Mouse (Mus musculus) macrophage (primary cell): Measurements from ENCODE around the gene Olfr648. TPM values are rescaled to one million over a fixed set of nuclear protein-coding genes. Genes with fewer than 3 reads are reported as not detected.

Source experiments
- H3K27ac ChIP-seq: fragments of 350-480 bp; formaldehyde crosslinking; 2 replicates; pipeline ENCODE4 v1.9.0; 2021
- H3K36me3 ChIP-seq: fragments of 350-480 bp; formaldehyde crosslinking; 2 replicates; pipeline ENCODE4 v1.9.0; 2021; ENCODE audit errors: inconsistent target
- H3K4me3 ChIP-seq: fragments of 350-480 bp; formaldehyde crosslinking; 2 replicates; pipeline ENCODE4 v1.9.0; 2021; ENCODE audit errors: inconsistent target
- H3K79me2 ChIP-seq: fragments of 350-480 bp; formaldehyde crosslinking; 2 replicates; pipeline ENCODE4 v1.9.0; 2021; ENCODE audit errors: inconsistent target
- WGBS: methylation state at CpG from one replicate; pipeline ENCODE4 v1.1.7; 2026; ENCODE audit warnings: inconsistent platforms; ENCODE audit not compliant: missing documents; 5-methylcytosine and 5-hydroxymethylcytosine counted together
- polyA plus RNA-seq: library from polyadenylated mRNA; stranded (reverse); fragments of 250-400 nt; gene quantifications from 3 replicates; pipeline ENCODE4 v1.2.4, GENCODE M21; 2018; ENCODE audit warnings: inconsistent platforms

The Olfr648 gene
- polyA plus RNA-seq, 1 experiment from 2014 or later, result not detected

- Histone ChIP-seq H3K36me3 (no peaks in the 10 kb centered on the region), H3K27ac (no peak within 1 kb of the TSS), H3K79me2 (no peaks in the 10 kb centered on the region), H3K4me3 (no peak within 1 kb of the TSS)
- WGBS, result 100% methylated on average over 2 of the region's 2 CpGs
Observed at GRCm38 (mm10) chr7:104150456-104150855, 32.7 kb downstream of the Olfr648 start, which contains the start of gene Ubqlnl. Gene Ubqlnl, minus strand, starts transcription at chr7:104150556.

DNA sequence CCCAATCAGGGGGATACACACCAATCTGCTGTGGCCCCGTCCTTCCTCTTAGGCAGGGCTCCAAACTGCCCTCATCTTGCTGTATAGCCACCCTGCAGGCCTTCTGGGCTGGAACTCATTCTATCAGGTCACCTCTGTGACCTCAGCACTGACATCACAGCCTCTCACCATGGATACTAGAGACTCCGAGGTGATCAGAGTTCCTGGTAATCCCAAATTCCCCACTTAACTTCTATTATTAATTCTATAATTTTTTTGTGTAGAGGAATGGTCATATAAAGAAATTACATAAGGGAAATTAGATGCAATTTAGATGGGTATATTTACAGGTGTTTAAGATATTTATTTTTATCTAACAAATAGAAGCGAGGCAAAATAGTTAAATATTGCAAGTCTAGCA lies 40.0 kb downstream of the Olfr648 start, which contains the start of gene Ubqln3:
Ubqln3 (minus strand) TSS at position 101 of the 400 bp plus-strand sequence.
- Histone ChIP-seq H3K4me3 (no peak within 1 kb of the TSS), H3K79me2 (no peaks in the 10 kb centered on the region), H3K36me3 (no peaks in the 10 kb centered on the region), H3K27ac (no peak within 1 kb of the TSS)
- WGBS, result 90% methylated on average over 3 of the region's 3 CpGs

GRCm38 (mm10) chr7:104137305-104137704 lies 45.9 kb downstream of the Olfr648 start, which contains the start of gene Olfr643:
Gene Olfr643, minus strand, starts transcription at chr7:104137405.
- no peak within 1 kb of the TSS for H3K27ac ChIP-seq
- WGBS, result 91% methylated on average over 5 of the region's 5 CpGs

DNA sequence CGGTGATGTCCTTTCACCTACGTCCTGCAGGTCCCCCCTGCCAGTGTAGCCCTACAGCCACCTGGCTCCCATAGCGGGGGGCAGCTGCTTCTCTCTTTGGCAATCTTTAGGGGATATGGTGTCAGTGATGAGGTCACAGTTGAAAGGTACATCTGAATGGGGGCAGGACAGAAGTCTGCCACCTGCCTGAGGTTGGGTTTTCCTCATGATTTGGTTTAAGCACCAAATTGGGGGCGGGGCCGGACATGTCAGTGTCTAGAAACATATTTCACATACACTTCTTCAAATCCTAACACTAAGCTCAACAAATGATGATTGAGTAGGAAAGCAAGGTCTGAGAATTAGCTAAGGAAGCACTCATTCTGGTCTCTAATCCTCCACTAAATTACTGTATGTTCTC lies 53.5 kb downstream of the Olfr648 start, which contains the start of gene Ubqln5:
Ubqln5 (minus strand) TSS at position 101 of the 400 bp plus-strand sequence.
- no peak within 1 kb of the TSS for H3K4me3 ChIP-seq
- WGBS, result 89% methylated on average over 5 of the region's 5 CpGs
- no peaks in the 10 kb centered on the region for H3K79me2 ChIP-seq
- H3K36me3 ChIP-seq, result no peaks in the 10 kb centered on the region
- no peak within 1 kb of the TSS for H3K27ac ChIP-seq

More at GRCm38 (mm10) chr7:104137305-104137704, 45.9 kb downstream of the Olfr648 start, which contains the start of gene Olfr643:
- Histone ChIP-seq H3K79me2 (no peaks in the 10 kb centered on the region), H3K4me3 (no peak within 1 kb of the TSS), H3K36me3 (no peaks in the 10 kb centered on the region)

Other genes with a start within 250 kb of the Olfr648 start
- not detected in 3 replicates for gene Olfr632, start 249.0 kb downstream of the Olfr648 start, polyA plus RNA-seq
- gene Olfr633, start 239.0 kb downstream of the Olfr648 start, polyA plus RNA-seq, result not detected in 3 replicates
- gene Olfr635, start 212.2 kb downstream of the Olfr648 start, polyA plus RNA-seq, result not detected in 3 replicates
- not detected in 3 replicates for gene Olfr638, start 184.6 kb downstream of the Olfr648 start, polyA plus RNA-seq
- not detected in 3 replicates for gene Olfr639, start 166.1 kb downstream of the Olfr648 start, polyA plus RNA-seq
- gene Olfr640, start 157.8 kb downstream of the Olfr648 start, polyA plus RNA-seq, result not detected in 3 replicates
- gene Olfr641, start 147.9 kb downstream of the Olfr648 start, polyA plus RNA-seq, result not detected in 3 replicates
- not detected in 3 replicates for gene Olfr642, start 130.7 kb downstream of the Olfr648 start, polyA plus RNA-seq
- not detected in 3 replicates for gene 4930516K23Rik, start 121.9 kb downstream of the Olfr648 start, polyA plus RNA-seq
- gene Olfr644, start 111.5 kb downstream of the Olfr648 start, polyA plus RNA-seq, result not detected in 3 replicates
- gene Olfr645, start 97.9 kb downstream of the Olfr648 start, polyA plus RNA-seq, result not detected in 3 replicates
- not detected in 3 replicates for gene Olfr646, start 78.5 kb downstream of the Olfr648 start, polyA plus RNA-seq
- gene Ubqln5, start 53.6 kb downstream of the Olfr648 start, polyA plus RNA-seq, result not detected in 3 replicates
- not detected in 3 replicates for gene Olfr643, start 46.0 kb downstream of the Olfr648 start, polyA plus RNA-seq
- not detected in 3 replicates for gene Ubqln3, start 40.1 kb downstream of the Olfr648 start, polyA plus RNA-seq
- not detected in 3 replicates for gene Ubqlnl, start 32.8 kb downstream of the Olfr648 start, polyA plus RNA-seq
- gene Olfm5, start 18.6 kb downstream of the Olfr648 start, polyA plus RNA-seq, result not detected in 3 replicates
- gene Olfr649, start 12.6 kb upstream of the Olfr648 start, polyA plus RNA-seq, result not detected in 3 replicates
- gene Trim6, start 35.4 kb upstream of the Olfr648 start, polyA plus RNA-seq, result 0.53 to 1.6 TPM (median 0.83 TPM) in 3 replicates
- 27.8 to 59.6 TPM (median 35.2 TPM) in 3 replicates for gene Trim34a, start 61.1 kb upstream of the Olfr648 start, polyA plus RNA-seq
- 5.0 to 12.6 TPM (median 9.5 TPM) in 3 replicates for gene Trim5, start 104.7 kb upstream of the Olfr648 start, polyA plus RNA-seq
- 29.2 to 58.7 TPM (median 53.4 TPM) in 3 replicates for gene Trim12a, start 132.1 kb upstream of the Olfr648 start, polyA plus RNA-seq
- gene Trim34b, start 146.1 kb upstream of the Olfr648 start, polyA plus RNA-seq, result 0.25 to 0.33 TPM (median 0.26 TPM) in 3 replicates
- gene Trim12c, start 170.0 kb upstream of the Olfr648 start, polyA plus RNA-seq, result 23.2 to 52.7 TPM (median 27.6 TPM) in 3 replicates
- gene Trim30b, start 186.5 kb upstream of the Olfr648 start, polyA plus RNA-seq, result 1.1 to 4.5 TPM (median 1.8 TPM) in 3 replicates
- gene Trim30c, start 217.4 kb upstream of the Olfr648 start, polyA plus RNA-seq, result 8.9 to 43.2 TPM (median 17.1 TPM) in 3 replicates